Mouse (Mus musculus): ENCODE results near the gene Muc2. TPM values are rescaled to one million over a fixed set of nuclear protein-coding genes. Genes with fewer than 3 reads are reported as not detected.

Muc2 gene
- polyA plus RNA-seq, 1 experiment from 2014 or later, result 175 TPM

GRCm38 (mm10) chr7:141687330-141687729 lies 2.8 kb upstream of the Muc2 start:
- peaks cover 4% of the 10 kb centered on the region; the same call in 1 of the 2 replicates for H3K27me3 ChIP-seq (replicated peaks; ENCODE audit: control insufficient read depth, insufficient read depth, low read length)
- WGBS, result 50% methylated on average over 10 of the region's 10 CpGs
- no peaks in the 10 kb centered on the region for H3K4me1 ChIP-seq (replicated peaks; ENCODE audit: control insufficient read depth, insufficient read depth, low read length)
- no peak overlapping the region for H3K4me2 ChIP-seq (replicated peaks; ENCODE audit: low read depth)
- H3K9me3 ChIP-seq (ENCODE audit: control insufficient read depth), result no peaks in the 10 kb centered on the region
- no peaks in the 10 kb centered on the region for H3K36me3 ChIP-seq (ENCODE audit: control insufficient read depth, insufficient read depth)
- H3K4me3 ChIP-seq (ENCODE audit: low read depth, low read length), result no peak overlapping the region
- no peak for ATAC-seq
- no peak overlapping the region for H3K9ac ChIP-seq (ENCODE audit: low read depth, low read length)
- H3K27ac ChIP-seq (ENCODE audit: low read depth, low read length), result no peak overlapping the region
- no peak for TF ChIP-seq CTCF (IDR thresholded peaks at IDR 0.05; ENCODE audit: low read depth)

- ATAC-seq, result no peak
- WGBS, result 40% methylated on average over 30 of the region's 30 CpGs
- no peak overlapping the region for H3K27ac ChIP-seq (ENCODE audit: low read depth, low read length)
Observed at GRCm38 (mm10) chr7:141693591-141694273, 3.6 kb downstream of the Muc2 start.

GRCm38 (mm10) chr7:141694274-141694639 lies 4.1 kb downstream of the Muc2 start:
- 77% methylated on average over 5 of the region's 5 CpGs for WGBS
- no peak for TF ChIP-seq CTCF (IDR thresholded peaks at IDR 0.05; ENCODE audit: low read depth)
- Histone ChIP-seq H3K4me2 (replicated peaks; ENCODE audit: low read depth) (no peak overlapping the region), H3K4me1 (replicated peaks; ENCODE audit: control insufficient read depth, insufficient read depth, low read length) (no peaks in the 10 kb centered on the region), H3K27ac (ENCODE audit: low read depth, low read length) (no peak overlapping the region), H3K9ac (ENCODE audit: low read depth, low read length) (no peak overlapping the region), H3K9me3 (ENCODE audit: control insufficient read depth) (no peaks in the 10 kb centered on the region), H3K4me3 (ENCODE audit: low read depth, low read length) (no peak overlapping the region), H3K27me3 (replicated peaks; ENCODE audit: control insufficient read depth, insufficient read depth, low read length) (no peaks in the 10 kb centered on the region; the same call in 1 of the 2 replicates), H3K36me3 (ENCODE audit: control insufficient read depth, insufficient read depth) (no peaks in the 10 kb centered on the region)
- no peak for ATAC-seq

More at GRCm38 (mm10) chr7:141693591-141694273, 3.6 kb downstream of the Muc2 start:
- Histone ChIP-seq H3K27me3 (replicated peaks; ENCODE audit: control insufficient read depth, insufficient read depth, low read length) (no peaks in the 10 kb centered on the region; the same call in 1 of the 2 replicates), H3K4me1 (replicated peaks; ENCODE audit: control insufficient read depth, insufficient read depth, low read length) (no peaks in the 10 kb centered on the region), H3K4me2 (replicated peaks; ENCODE audit: low read depth) (peak overlapping the region; percentile 4; the same call in 1 of the 2 replicates), H3K9me3 (ENCODE audit: control insufficient read depth) (no peaks in the 10 kb centered on the region), H3K9ac (ENCODE audit: low read depth, low read length) (no peak overlapping the region), H3K4me3 (ENCODE audit: low read depth, low read length) (no peak overlapping the region), H3K36me3 (ENCODE audit: control insufficient read depth, insufficient read depth) (no peaks in the 10 kb centered on the region)
- peak; percentile 52; the same call in 1 of the 2 replicates for TF ChIP-seq CTCF (IDR thresholded peaks at IDR 0.05; ENCODE audit: low read depth)

GRCm38 (mm10) chr7:141696538-141696937 lies 6.4 kb downstream of the Muc2 start:
- TF ChIP-seq CTCF (IDR thresholded peaks at IDR 0.05; ENCODE audit: low read depth), result no peak
- 79% methylated on average over 13 of the region's 13 CpGs for WGBS
- no peaks in the 10 kb centered on the region; the same call in 1 of the 2 replicates for H3K27me3 ChIP-seq (replicated peaks; ENCODE audit: control insufficient read depth, insufficient read depth, low read length)
- no peak for ATAC-seq
- H3K27ac ChIP-seq (ENCODE audit: low read depth, low read length), result no peak overlapping the region
- H3K36me3 ChIP-seq (ENCODE audit: control insufficient read depth, insufficient read depth), result no peaks in the 10 kb centered on the region
- no peak overlapping the region for H3K9ac ChIP-seq (ENCODE audit: low read depth, low read length)
- no peaks in the 10 kb centered on the region for H3K9me3 ChIP-seq (ENCODE audit: control insufficient read depth)
- no peaks in the 10 kb centered on the region for H3K4me1 ChIP-seq (replicated peaks; ENCODE audit: control insufficient read depth, insufficient read depth, low read length)
- no peak overlapping the region for H3K4me2 ChIP-seq (replicated peaks; ENCODE audit: low read depth)
- no peak overlapping the region for H3K4me3 ChIP-seq (ENCODE audit: low read depth, low read length)

- Histone ChIP-seq H3K4me2 (replicated peaks; ENCODE audit: low read depth) (0 out of 2 replicates have a peak overlapping the region, but pooled peaks have one; percentile 13), H3K27me3 (replicated peaks; ENCODE audit: control insufficient read depth, insufficient read depth, low read length) (no peaks in the 10 kb centered on the region), H3K9ac (ENCODE audit: low read depth, low read length) (no peak overlapping the region), H3K4me1 (replicated peaks; ENCODE audit: control insufficient read depth, insufficient read depth, low read length) (no peaks in the 10 kb centered on the region), H3K4me3 (ENCODE audit: low read depth, low read length) (no peak overlapping the region), H3K27ac (ENCODE audit: low read depth, low read length) (no peak overlapping the region), H3K9me3 (ENCODE audit: control insufficient read depth) (no peaks in the 10 kb centered on the region), H3K36me3 (ENCODE audit: control insufficient read depth, insufficient read depth) (no peaks in the 10 kb centered on the region)
- WGBS, result 55% methylated on average over 8 of the region's 8 CpGs
- peak; percentile 78 for ATAC-seq
- no peak for TF ChIP-seq CTCF (IDR thresholded peaks at IDR 0.05; ENCODE audit: low read depth)
Observed at GRCm38 (mm10) chr7:141699556-141700220, 9.5 kb downstream of the Muc2 start.

GRCm38 (mm10) chr7:141747451-141748100 lies 57.4 kb downstream of the Muc2 start:
- no peak overlapping the region for H3K4me3 ChIP-seq (ENCODE audit: low read depth, low read length)
- no peak for ATAC-seq
- H3K4me1 ChIP-seq (replicated peaks; ENCODE audit: control insufficient read depth, insufficient read depth, low read length), result no peaks in the 10 kb centered on the region
- no peaks in the 10 kb centered on the region for H3K36me3 ChIP-seq (ENCODE audit: control insufficient read depth, insufficient read depth)
- H3K9ac ChIP-seq (ENCODE audit: low read depth, low read length), result no peak overlapping the region
- TF ChIP-seq CTCF (IDR thresholded peaks at IDR 0.05; ENCODE audit: low read depth), result no peak
- H3K4me2 ChIP-seq (replicated peaks; ENCODE audit: low read depth), result no peak overlapping the region
- no peak overlapping the region for H3K27ac ChIP-seq (ENCODE audit: low read depth, low read length)
- no peaks in the 10 kb centered on the region for H3K27me3 ChIP-seq (replicated peaks; ENCODE audit: control insufficient read depth, insufficient read depth, low read length)
- H3K9me3 ChIP-seq (ENCODE audit: control insufficient read depth), result no peaks in the 10 kb centered on the region
- WGBS, result 84% methylated on average over 7 of the region's 7 CpGs
